Mouse (Mus musculus): ENCODE data around the gene Pdzd7.
"Not testable (repeated sequence)": the region's sequence is repeated elsewhere in the genome, so short reads cannot be mapped to it uniquely, and the experiment has no call there.

The Pdzd7 gene

GRCm38 (mm10) chr19:45058841-45059240 is 13.3 kb upstream of the Pdzd7 start:
- no peak for DNase-seq (ENCODE audit: extremely low read depth, low read depth)

DNA sequence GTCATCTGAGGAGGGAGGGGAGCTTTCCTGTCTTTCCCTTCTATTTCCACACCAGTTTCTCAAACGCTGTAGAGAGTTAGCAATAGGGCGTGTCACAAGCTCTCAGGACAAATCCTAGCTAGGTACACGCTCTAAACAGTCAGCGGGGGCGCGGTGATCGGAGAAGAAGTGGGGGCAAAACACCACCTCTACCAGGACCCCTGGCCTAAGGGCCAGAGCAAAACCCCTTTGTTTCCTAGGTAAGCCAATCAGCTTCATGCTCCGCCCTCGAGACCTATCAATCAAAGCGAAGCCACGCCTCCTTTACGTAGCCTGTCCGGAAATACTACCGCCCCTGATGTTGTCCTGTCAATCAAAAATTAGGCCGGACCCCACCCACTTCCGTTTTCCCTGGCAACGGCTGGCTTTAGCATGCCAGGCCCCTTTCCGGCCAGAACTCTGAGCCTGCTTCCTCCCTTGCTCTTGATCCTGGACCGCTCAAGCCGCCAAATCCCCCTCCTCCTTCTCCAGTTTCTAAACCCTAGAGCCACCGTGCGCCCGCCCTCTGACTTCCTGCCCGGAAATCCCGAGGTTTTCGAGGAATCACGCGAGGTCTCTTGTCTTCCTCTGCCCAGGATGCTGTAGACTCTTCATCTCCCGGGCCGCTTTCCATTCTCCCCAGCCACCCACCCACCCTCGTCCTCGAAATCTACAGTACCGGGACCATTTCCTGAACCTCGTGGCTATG is 12.8 kb upstream of the Pdzd7 start:
- peak; percentile 96 for DNase-seq (ENCODE audit: extremely low read depth, low read depth)

GRCm38 (mm10) chr19:45057724-45058112 is 12.2 kb upstream of the Pdzd7 start:
- no peak for DNase-seq (ENCODE audit: extremely low read depth, low read depth)

DNA sequence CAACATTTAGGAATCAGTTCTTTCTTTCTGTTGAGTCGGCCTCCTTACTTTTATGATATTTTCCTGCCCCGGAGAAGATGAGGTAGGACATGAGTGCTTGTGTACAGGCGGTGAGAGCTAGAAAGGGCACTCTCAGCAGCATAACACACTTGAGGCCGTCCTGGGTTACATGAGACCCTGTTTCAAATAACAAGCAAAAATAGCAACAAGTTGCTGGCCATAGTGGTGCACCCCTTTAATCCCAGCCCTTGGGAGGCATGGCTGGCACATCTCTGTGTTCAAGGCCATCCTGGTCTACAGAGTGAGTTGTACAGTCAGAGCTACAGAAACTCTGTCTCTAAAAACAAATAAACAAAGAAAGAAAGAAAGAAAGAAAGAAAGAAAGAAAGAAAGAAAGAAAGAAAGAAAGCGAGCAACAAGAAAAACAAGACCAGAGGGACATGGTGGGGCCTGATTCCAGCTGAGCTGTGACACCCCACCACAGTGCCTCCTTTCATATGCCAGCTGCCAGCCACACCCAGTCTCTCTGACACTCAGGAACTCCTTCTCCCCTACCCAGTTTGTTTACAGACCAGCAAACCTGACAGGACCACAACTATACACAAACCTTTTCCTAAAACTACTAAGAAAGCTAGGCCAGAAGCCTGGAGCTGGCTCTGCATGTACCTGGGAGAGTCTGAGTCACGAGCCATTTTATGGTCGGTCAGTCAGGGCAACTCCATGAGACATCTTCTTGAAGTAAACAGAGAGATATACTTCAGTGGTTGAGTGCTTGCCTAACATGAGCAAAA is 11.6 kb upstream of the Pdzd7 start:
- no peak for DNase-seq (ENCODE audit: extremely low read depth, low read depth)

GRCm38 (mm10) chr19:45056364-45056763 is 10.8 kb upstream of the Pdzd7 start:
- peak; percentile 68 for DNase-seq (ENCODE audit: extremely low read depth, low read depth)

GRCm38 (mm10) chr19:45054892-45055690 is 9.6 kb upstream of the Pdzd7 start:
- DNase-seq (ENCODE audit: extremely low read depth, low read depth): no peak

GRCm38 (mm10) chr19:45053451-45053850 is 7.9 kb upstream of the Pdzd7 start:
- no peak for DNase-seq (ENCODE audit: extremely low read depth, low read depth)

DNA sequence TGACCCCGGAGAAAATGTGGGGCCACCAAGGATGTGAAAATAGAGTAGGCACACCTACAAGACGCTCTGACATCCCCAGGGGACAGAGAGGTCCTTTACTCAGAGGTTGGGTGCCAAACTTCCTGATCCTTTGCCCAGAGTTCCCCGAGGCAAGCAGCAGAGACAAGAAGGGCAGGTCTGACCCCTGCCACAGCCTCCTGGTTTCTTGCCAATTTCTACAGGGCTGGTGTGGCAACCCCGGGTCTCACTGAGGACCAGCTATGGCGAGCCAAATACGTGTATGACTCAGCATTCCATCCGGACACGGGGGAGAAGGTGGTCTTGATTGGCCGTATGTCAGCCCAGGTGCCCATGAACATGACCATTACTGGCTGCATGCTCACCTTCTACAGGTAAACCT is 4.0 kb upstream of the Pdzd7 start:
- DNase-seq (ENCODE audit: extremely low read depth, low read depth): no peak

GRCm38 (mm10) chr19:45048644-45049365 is 3.3 kb upstream of the Pdzd7 start:
- DNase-seq (ENCODE audit: extremely low read depth, low read depth): no peak

GRCm38 (mm10) chr19:45047935-45048643 is 2.6 kb upstream of the Pdzd7 start:
- peak; percentile 78 for DNase-seq (ENCODE audit: extremely low read depth, low read depth)

- DNase-seq (ENCODE audit: extremely low read depth, low read depth): peak; percentile 77
Measured at GRCm38 (mm10) chr19:45047417-45047934, 2.0 kb upstream of the Pdzd7 start, which contains the start of gene Sfxn3. Sfxn3 (plus strand) TSS chr19:45047503.

- peak; percentile 79 for DNase-seq (ENCODE audit: extremely low read depth, low read depth)
Measured at GRCm38 (mm10) chr19:45046523-45047321, 1.2 kb upstream of the Pdzd7 start.

DNA sequence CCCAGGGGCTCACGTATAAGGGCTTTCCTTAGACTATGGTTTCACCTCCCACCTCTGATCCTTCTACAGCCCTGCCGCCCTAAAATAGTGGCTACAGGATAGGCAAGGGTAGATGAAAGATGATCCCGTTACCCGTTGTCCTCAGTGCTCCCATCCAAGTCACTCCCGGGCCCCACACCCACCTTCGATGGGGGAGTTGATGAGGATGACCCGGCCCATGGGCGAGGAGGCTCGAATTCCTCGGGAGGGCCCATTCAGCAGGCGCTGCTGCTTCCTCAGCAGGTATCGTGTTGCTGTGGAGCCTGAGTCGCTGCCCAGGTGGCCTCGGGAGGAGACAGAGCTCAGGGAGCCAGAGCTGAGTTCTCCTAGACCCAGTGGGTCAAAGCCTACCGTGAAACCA is 281 bp downstream of the Pdzd7 start:
- DNase-seq (ENCODE audit: extremely low read depth, low read depth): no peak

DNA sequence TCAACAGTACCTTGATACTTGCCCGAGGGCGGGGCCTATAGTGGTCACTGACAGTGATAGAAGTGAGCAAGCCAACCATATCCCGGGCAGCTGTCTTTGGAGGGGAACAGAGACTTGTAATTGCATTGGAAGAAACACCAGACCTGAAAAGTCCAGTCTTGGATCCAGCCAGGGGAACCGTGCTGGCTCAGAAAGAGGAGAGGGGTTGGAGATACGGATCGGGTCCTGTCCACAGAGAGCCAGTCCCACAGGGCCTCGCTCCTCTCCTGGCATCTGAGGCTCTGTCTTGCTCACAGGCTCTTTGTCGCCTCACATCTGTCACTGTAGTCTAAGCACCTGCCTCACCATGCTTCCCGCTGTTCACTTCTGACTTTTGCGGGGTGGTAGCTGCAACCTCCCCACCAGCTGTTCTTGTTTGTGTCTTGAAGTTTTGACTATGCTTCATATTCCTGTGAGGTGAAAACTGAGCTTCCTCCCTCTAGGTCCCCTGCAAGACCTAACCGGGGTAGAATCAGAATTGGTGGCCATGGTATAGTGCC is 1.1 kb downstream of the Pdzd7 start:
- DNase-seq (ENCODE audit: extremely low read depth, low read depth): no peak

GRCm38 (mm10) chr19:45040214-45040613 is 5.3 kb downstream of the Pdzd7 start:
- no peak for DNase-seq (ENCODE audit: extremely low read depth, low read depth)

- DNase-seq (ENCODE audit: extremely low read depth, low read depth): not testable (repeated sequence)
Measured at GRCm38 (mm10) chr19:45038198-45038597, 7.3 kb downstream of the Pdzd7 start.

- DNase-seq (ENCODE audit: extremely low read depth, low read depth): no peak
Measured at GRCm38 (mm10) chr19:45036867-45037266, 8.7 kb downstream of the Pdzd7 start.

GRCm38 (mm10) chr19:45032570-45033332 is 12.8 kb downstream of the Pdzd7 start:
- peak; percentile 86 for DNase-seq (ENCODE audit: extremely low read depth, low read depth)
